Mouse (Mus musculus) lung, postnatal 36 days (tissue): ENCODE results near the gene Akr1c21.
A peak's percentile ranks its signal among the peaks of the same experiment; 100 is the strongest.
"Not testable (repeated sequence)": the region's sequence is repeated elsewhere in the genome, so short reads cannot be mapped to it uniquely, and the experiment has no call there.

ENCODE experiments used
- DNase-seq: peaks from one replicate; pipeline ENCODE4 v3.0.0; 2022; ENCODE audit warnings: mixed read lengths

The Akr1c21 gene

DNA sequence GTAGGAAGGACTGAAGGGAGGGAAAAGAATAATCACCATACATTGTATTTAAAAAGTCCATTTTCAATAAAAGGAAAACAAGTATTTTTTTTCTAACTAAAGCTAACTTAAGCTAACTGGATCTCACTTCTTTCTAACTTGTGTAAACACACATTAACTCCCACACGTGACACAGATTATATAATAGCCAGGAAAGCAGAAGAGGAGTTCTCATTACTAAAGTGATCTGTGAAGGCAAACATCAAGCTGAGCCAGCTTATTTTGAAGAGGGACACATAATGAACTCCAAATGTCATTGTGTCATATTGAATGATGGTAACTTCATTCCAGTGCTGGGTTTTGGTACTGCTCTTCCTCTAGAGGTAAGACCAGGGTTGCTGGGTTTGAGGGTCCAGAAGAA, at the start of gene Akr1c21:
Gene Akr1c21 (plus strand): TSS at position 205 of the 400 bp plus-strand sequence.
- no peak for DNase-seq

GRCm38 (mm10) chr13:4559143-4559542, 14.7 kb upstream of the Akr1c21 start:
- no peak for DNase-seq

DNA sequence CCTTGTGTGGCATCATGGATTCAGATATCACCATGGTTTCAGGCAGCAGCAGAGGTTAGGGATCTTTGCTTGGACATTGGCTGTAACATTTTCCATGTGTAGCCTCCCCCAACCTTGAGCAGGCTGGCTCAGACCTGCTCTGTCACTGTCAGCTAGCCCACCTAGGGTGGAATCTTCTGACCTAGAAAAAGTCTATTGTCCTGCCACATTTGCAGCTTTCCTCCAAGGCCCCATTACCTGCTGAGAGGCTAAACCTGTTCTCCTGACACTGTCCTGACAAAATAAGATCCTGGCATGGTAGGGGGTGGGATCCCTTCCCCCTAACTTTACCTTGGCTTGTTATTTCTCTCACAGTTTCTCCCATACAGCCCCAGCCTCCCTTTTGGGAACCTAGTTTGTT, 13.4 kb upstream of the Akr1c21 start:
- DNase-seq = no peak

DNA sequence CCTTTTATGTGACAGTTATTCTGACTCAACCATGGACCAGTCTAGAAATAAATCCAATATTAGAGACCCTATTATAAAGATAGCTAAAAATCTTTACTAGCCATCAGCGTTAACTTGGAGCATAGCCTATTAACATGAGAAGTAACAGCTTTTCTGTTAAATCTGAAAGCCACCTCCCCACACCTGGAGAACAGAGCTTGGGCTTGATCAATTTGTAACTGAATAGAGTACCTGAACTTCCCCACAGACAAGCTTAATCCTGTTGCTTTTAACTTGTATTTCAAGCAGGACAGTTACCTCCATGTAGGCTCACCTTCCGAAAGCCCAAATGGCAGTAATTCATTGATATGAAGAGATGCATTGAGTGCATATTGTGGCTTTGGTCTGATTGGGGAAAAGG, 7.9 kb upstream of the Akr1c21 start:
- DNase-seq = no peak

DNA sequence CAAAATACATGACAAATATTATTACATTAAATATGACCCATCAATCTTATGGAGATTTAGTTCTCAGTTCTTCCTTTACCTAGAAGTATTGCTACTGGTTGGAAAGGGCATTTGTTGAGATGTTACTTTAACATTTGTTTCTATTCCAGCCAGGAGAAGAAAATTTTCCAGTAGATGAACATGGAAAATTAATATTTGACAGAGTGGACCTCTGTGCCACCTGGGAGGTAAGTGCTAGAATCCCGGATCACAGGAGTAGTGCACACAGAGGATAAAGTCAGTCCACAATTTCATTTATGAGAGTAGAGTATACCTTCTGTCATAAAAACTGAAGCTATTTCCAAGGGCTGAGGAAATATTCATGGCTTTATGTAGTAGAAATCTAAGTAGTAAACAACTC, 3.0 kb downstream of the Akr1c21 start:
- DNase-seq = no peak

DNA sequence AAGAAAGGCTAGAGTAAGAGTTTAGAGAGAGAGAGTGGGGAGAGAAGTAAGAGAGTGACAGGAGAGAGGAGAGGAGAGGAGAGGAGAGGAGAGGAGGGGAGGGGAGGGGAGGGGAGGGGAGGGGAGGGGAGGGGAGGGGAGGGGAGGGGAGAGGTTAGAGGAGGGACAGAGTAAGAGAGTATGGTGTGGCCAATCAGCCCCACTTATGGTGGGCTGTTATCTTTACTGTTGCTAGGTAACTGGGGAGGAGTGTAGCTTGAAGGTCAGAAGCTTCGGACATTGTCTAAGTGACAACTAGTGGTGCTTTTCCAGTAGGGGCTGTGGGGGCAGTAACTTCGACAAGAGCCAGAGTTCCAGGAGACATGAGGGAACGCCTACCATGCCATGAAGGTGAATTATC, 29.6 kb downstream of the Akr1c21 start:
- not testable (repeated sequence) for DNase-seq

DNA sequence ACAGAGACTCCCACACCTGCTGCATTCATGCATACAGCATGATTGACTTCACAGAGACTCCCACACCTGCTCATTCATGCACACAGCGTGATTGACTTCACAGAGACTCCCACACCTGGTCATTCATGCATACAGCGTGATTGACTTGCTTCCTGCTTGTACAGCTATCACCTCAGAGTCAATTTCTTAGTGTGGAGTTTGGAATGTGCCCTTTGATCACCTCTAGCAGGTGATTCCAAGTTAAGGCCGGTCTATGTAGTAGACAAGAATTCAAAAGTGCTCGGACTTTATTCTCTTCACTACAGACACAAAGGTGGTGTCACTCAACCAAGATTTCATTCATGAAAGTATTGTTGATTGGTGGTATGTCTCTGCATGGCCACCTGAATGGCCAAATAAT, 32.9 kb downstream of the Akr1c21 start:
- DNase-seq = no peak

GRCm38 (mm10) chr13:4608530-4608929, 34.7 kb downstream of the Akr1c21 start:
- no peak for DNase-seq

DNA sequence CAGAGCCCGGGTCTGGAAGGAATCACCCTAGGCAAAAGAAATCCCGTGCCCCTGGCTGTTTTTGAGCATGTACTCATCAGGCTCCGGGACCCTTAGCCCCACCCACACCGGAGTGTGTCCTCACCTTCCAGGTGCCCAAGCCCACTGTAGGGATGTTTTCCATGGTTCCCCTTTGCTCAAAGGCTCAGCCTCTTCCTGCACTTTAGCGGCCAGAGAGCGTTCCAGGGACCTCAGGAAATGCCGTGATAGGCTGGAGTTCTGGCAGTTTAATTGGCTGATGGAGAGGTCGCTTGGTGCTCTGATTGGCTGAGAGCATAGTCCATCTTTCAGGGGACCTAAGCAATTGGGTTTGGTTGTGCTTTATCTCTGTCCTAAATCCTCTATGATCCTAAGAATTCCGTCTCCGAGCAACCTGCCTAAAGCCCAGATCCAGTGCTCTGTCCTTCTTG, 35.1 kb downstream of the Akr1c21 start, which contains the start of gene Akr1e1:
Gene Akr1e1 (minus strand): TSS at position 214 of the 449 bp plus-strand sequence.
- DNase-seq = peak; percentile 96

DNA sequence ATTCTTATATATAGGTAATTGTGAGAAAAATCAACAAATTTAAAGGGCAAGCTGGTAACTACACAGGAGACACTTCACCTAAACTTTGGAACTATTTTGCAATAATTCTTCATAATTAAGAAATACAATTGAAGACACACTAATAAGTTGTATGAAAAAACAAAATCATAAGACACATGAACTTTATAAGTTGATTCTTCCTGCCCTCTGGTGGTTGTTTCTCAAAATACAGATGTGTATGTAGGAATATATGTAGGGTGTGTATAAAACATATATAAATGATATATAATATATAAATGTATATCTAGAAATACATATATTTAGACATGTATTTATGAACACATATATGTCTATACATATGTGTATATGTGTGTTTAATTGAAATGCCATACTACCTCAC, 37.0 kb downstream of the Akr1c21 start:
- peak; percentile 53 for DNase-seq
